Mouse (Mus musculus) hindbrain, embryonic 10.5 days (tissue): ENCODE data around the gene Gpc6. TPM values are rescaled to one million over a fixed set of nuclear protein-coding genes. Genes with fewer than 3 reads are reported as not detected.

Experiments used
- DNase-seq: peaks from one replicate; pipeline ENCODE4 v3.0.0-alpha.2; 2017; ENCODE audit warnings: low spot score
- H3K27ac ChIP-seq: fragments of 300-500 bp; sonication (generic); 2 replicates; pipeline ENCODE4 v1.5.1; 2016; ENCODE audit warnings: mild to moderate bottlenecking, moderate library complexity
- H3K27me3 ChIP-seq: fragments of 300-500 bp; sonication (generic); 2 replicates; pipeline ENCODE4 v1.6.1; 2016; ENCODE audit warnings: mild to moderate bottlenecking; ENCODE audit not compliant: poor library complexity, insufficient read depth, severe bottlenecking
- H3K36me3 ChIP-seq: fragments of 300-500 bp; sonication (generic); 2 replicates; pipeline ENCODE4 v1.6.1; 2016; ENCODE audit warnings: mild to moderate bottlenecking, moderate library complexity
- H3K4me1 ChIP-seq: fragments of 300-500 bp; sonication (generic); replicated peaks from 2 replicates; pipeline ENCODE4 v1.6.1; 2016; ENCODE audit warnings: mild to moderate bottlenecking
- H3K4me3 ChIP-seq: fragments of 300-500 bp; sonication (generic); 2 replicates; pipeline ENCODE4 v1.5.1; 2016; ENCODE audit warnings: mild to moderate bottlenecking, moderate library complexity
- H3K9me3 ChIP-seq: fragments of 300-500 bp; sonication (generic); 2 replicates; pipeline ENCODE4 v1.6.1; 2016; ENCODE audit warnings: mild to moderate bottlenecking, moderate library complexity
- WGBS: fragments of 180-500 bp; shearing (Covaris S2); methylation state at CpG from one replicate; pipeline ENCODE4 v1.1.7; 2016; 5-methylcytosine and 5-hydroxymethylcytosine counted together
- polyA plus RNA-seq: library from polyadenylated mRNA; unstranded; fragments of >200 nt; fragmentation: Nextera tagmentation; extraction: Ambion mirVana; gene quantifications from 2 replicates; pipeline ENCODE4 v1.2.1, GENCODE M21; 2016

Gene Gpc6
- polyA plus RNA-seq, 1 experiment from 2014 or later: 34.3 TPM

DNA sequence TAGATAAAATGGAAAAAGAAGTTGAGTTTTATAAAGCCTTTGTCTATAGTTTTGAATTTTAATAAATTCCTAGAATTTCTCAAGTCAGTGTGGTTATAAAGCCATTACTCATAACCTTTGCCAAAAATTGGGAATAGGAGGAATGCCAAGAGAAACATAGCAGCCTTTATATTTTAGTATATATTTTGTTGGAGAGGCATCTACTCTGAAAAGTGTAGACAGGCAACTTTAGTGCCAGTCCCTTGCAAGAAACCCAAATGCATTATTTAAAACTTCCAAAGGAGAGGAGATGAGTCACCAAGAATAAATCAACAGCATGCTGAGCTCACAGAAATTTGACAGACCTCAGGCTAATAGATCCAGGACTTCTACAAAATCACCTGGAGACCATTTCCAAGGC, 301.8 kb downstream of the Gpc6 start:
- Histone ChIP-seq H3K9me3 (no peaks in the 10 kb centered on the region), H3K27me3 (no peaks in the 10 kb centered on the region), H3K27ac (no peak overlapping the region), H3K36me3 (no peaks in the 10 kb centered on the region), H3K4me3 (no peak overlapping the region), H3K4me1 (no peaks in the 10 kb centered on the region; the same call in 1 of the 2 replicates)
- no peak for DNase-seq

DNA sequence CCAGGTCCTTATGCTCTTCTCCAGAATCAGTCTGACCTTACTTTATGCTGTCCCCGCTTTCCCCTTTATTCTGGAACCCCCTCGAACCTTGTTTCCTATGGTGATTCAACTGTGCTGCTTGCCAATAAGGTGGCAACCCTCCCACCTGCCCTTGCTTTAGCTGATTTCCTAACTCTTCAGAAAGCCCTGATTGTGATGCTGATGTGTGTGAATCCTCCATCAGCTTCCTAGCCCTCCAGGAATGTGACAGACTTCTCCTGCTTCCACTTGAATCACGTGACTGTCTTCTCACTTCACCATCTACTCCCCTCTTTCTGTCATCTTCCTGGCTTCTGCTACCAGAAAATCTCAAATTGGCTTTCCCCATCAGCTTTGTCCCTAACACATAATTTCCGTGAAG, 305.4 kb downstream of the Gpc6 start:
- no peaks in the 10 kb centered on the region; the same call in 1 of the 2 replicates for H3K4me1 ChIP-seq
- no peak overlapping the region for H3K4me3 ChIP-seq
- no peak overlapping the region for H3K27ac ChIP-seq
- no peak for DNase-seq
- H3K27me3 ChIP-seq: no peaks in the 10 kb centered on the region
- WGBS: 62% methylated on average over 4 of the region's 4 CpGs
- H3K9me3 ChIP-seq: no peaks in the 10 kb centered on the region
- no peaks in the 10 kb centered on the region for H3K36me3 ChIP-seq

DNA sequence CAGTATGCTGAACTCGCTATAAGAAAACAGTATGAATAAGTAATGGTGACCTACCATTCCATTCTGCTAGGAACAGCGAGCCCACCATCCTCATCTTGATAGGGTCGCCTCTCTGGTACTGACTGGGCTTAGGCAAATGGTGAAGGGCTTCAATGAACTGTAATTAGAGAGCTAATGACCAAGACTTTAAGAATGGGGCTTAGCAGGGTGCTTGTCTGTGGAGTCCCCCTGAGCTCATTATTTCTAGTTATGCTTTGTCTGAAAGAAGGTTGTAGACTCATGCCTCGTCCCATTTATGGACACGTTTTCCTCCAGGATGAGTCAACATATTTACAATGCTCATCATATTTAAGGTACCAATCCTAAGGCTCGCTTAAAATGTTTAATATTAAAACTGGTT, 313.1 kb downstream of the Gpc6 start:
- H3K27ac ChIP-seq: no peak overlapping the region
- H3K4me1 ChIP-seq: no peaks in the 10 kb centered on the region
- H3K4me3 ChIP-seq: no peak overlapping the region
- no peaks in the 10 kb centered on the region for H3K9me3 ChIP-seq
- 92% methylated on average over 6 of the region's 6 CpGs for WGBS
- no peaks in the 10 kb centered on the region for H3K36me3 ChIP-seq
- H3K27me3 ChIP-seq: no peaks in the 10 kb centered on the region
- DNase-seq: no peak

DNA sequence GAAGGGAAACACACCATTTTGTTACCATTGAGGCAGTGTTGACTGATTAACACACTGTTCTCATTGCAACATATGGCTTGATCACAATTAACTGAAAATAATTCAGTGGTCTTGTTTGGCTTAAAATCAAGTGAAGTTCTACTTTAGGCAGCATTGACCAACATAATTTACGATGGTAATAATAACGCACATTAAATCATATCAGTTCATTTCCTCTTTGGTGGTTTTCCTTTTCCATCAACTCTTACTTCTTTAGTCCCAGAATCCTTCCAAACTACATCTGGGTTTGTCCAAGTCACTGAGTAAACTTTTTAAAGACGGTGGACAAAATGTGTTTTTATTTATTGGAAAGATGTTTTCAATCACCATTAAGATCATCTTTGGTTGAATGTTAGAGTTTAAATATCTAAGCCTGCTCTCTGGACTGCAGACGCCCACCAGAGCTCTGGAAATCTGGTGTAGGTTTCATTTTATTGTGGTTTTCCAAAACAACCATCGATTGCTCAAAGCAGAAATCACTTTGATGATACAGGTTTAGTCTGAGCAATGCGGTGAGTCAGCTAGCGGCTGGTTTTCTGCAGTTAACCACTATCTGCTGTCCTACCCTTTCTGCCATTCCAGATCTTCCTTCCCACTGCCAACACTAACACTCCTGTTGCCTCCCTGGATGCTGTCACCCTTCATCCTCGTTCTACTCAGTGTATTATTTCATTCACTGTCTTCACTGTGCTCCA, 314.7 kb downstream of the Gpc6 start:
- Histone ChIP-seq H3K27me3 (no peaks in the 10 kb centered on the region), H3K9me3 (no peaks in the 10 kb centered on the region), H3K4me1 (no peaks in the 10 kb centered on the region), H3K27ac (no peak overlapping the region), H3K36me3 (no peaks in the 10 kb centered on the region), H3K4me3 (no peak overlapping the region)
- WGBS: 89% methylated on average over 8 of the region's 8 CpGs
- no peak for DNase-seq

- H3K27ac ChIP-seq: no peak overlapping the region
- no peaks in the 10 kb centered on the region for H3K36me3 ChIP-seq
- H3K4me1 ChIP-seq: no peaks in the 10 kb centered on the region
- no peak for DNase-seq
- WGBS: 89% methylated on average over 3 of the region's 3 CpGs
- H3K9me3 ChIP-seq: no peaks in the 10 kb centered on the region
- no peak overlapping the region for H3K4me3 ChIP-seq
- no peaks in the 10 kb centered on the region for H3K27me3 ChIP-seq
These were observed 320.5 kb downstream of the Gpc6 start for GRCm38 (mm10) chr14:117245631-117246030.

- 89% methylated on average over 4 of the region's 4 CpGs for WGBS
- no peak for DNase-seq
- Histone ChIP-seq H3K27ac (no peak overlapping the region), H3K36me3 (peaks cover 10% of the 10 kb centered on the region; the same call in 1 of the 2 replicates), H3K4me3 (no peak overlapping the region), H3K27me3 (no peaks in the 10 kb centered on the region), H3K4me1 (no peaks in the 10 kb centered on the region), H3K9me3 (no peaks in the 10 kb centered on the region)
These were observed 331.1 kb downstream of the Gpc6 start for GRCm38 (mm10) chr14:117256192-117256591.

DNA sequence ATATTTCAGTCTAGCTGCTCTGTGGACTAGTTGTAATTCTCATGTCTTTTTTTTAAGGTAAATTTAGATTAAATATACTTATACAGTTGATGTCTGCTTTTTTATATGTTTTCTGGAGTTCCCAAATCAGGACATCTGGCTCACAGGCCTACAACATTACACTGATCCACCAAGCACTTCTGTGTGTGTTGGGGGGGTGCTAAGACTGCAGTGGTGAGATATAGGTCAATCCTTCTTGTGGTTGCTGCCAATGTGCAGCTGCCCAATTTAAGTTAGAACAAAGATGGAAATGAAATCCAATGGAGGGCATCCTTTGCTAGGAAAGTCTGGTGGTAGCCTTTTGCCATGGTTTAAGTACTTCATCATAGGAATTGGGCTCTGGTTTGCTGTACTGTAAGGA, 340.5 kb downstream of the Gpc6 start:
- no peak overlapping the region for H3K4me3 ChIP-seq
- no peaks in the 10 kb centered on the region for H3K9me3 ChIP-seq
- H3K27me3 ChIP-seq: no peaks in the 10 kb centered on the region
- H3K36me3 ChIP-seq: no peaks in the 10 kb centered on the region
- DNase-seq: no peak
- no peak overlapping the region for H3K27ac ChIP-seq
- peaks cover 13% of the 10 kb centered on the region for H3K4me1 ChIP-seq

DNA sequence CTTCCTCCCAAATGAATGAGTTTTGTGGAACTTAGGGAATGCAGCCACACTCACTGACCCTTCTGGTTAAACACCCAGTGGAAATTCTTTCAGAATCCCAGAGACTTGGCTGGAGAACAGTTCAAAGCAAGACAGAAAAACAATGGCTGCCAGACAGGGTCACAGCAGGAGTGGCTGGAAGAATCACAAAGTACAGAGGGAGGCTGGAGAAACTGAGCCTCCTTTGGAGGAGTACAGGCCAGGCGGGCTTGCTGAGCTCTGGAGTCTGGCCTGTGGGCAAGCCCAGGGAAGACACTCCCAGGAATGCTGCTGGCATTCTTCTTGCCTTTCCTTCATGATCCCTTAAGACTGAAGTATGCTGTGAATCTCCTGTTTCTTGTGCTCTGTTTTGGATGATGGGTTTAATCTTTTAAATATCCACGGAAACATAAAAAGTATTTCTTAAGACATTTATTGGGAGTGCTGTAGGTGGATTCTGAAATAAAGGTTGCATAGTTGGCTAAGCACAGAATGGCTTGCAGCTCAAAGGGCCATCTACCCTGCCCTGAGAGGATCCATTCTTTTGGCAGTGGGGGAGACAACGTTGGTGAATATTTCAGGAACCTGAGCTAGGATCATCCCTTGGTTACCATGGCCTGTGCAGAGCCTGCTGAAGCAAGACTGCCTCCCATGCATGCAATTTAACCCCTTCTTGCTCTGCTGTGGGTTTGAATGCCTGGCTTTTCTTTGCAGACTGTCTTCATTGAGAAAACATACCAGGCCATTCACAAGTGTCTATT, 342.9 kb downstream of the Gpc6 start:
- 20% methylated on average over 3 of the region's 3 CpGs for WGBS
- peak; percentile 46 for DNase-seq
- H3K4me1 ChIP-seq: peaks cover 13% of the 10 kb centered on the region
- no peak overlapping the region for H3K4me3 ChIP-seq
- H3K27ac ChIP-seq: peak overlapping the region; percentile 75
- no peaks in the 10 kb centered on the region for H3K27me3 ChIP-seq
- H3K9me3 ChIP-seq: no peaks in the 10 kb centered on the region
- H3K36me3 ChIP-seq: no peaks in the 10 kb centered on the region

DNA sequence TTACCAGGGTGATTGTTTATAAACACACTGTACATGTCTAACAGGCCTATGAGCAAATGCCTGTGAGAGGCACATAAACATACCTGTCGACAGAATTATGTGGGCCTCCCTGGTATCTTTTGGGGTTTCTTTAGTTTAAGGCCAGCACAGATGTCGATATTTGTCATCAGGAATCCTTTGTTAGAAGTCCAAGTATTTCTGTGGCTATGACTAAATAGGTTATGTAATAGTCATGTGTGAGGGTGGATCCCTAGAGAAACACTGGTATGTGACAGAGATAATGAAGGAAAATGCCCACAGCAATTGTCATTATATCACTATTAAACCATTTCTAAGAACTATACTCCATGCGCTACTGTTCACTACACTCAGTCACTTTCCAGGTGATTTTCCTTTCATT, 358.5 kb downstream of the Gpc6 start:
- DNase-seq: no peak
- 97% methylated on average over 3 of the region's 3 CpGs for WGBS
- peaks cover 11% of the 10 kb centered on the region; the same call in 1 of the 2 replicates for H3K36me3 ChIP-seq
- no peaks in the 10 kb centered on the region for H3K27me3 ChIP-seq
- no peak overlapping the region for H3K4me3 ChIP-seq
- no peak overlapping the region for H3K27ac ChIP-seq
- H3K9me3 ChIP-seq: peaks cover 3% of the 10 kb centered on the region; the same call in 1 of the 2 replicates
- no peaks in the 10 kb centered on the region for H3K4me1 ChIP-seq

DNA sequence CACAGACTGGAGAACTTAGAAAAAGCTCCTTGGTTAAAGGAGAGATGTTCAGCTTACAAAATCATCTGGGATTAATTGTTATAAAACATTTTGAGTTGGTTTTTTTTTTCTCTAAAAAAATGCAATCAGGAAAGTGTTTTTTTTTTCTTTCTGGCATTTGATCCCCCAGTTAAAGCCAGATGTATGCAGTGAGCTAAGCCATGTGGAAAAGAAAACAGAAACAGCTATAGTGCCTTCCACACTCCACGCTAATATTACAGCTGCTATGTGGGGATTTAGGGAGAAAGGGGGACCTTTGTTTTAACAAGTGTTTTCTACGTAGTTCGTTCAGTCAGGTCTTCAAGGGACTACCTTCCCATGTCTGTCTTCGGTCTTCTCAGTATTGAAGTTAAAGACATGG, 368.6 kb downstream of the Gpc6 start:
- no peak overlapping the region for H3K4me3 ChIP-seq
- H3K36me3 ChIP-seq: no peaks in the 10 kb centered on the region
- peaks cover 7% of the 10 kb centered on the region; the same call in 1 of the 2 replicates for H3K4me1 ChIP-seq
- no peak overlapping the region for H3K27ac ChIP-seq
- H3K9me3 ChIP-seq: 0 out of 2 replicates have a peak, but pooled peaks cover 3% of the 10 kb centered on the region
- 77% methylated on average over 4 of the region's 4 CpGs for WGBS
- no peaks in the 10 kb centered on the region for H3K27me3 ChIP-seq
- DNase-seq: no peak

DNA sequence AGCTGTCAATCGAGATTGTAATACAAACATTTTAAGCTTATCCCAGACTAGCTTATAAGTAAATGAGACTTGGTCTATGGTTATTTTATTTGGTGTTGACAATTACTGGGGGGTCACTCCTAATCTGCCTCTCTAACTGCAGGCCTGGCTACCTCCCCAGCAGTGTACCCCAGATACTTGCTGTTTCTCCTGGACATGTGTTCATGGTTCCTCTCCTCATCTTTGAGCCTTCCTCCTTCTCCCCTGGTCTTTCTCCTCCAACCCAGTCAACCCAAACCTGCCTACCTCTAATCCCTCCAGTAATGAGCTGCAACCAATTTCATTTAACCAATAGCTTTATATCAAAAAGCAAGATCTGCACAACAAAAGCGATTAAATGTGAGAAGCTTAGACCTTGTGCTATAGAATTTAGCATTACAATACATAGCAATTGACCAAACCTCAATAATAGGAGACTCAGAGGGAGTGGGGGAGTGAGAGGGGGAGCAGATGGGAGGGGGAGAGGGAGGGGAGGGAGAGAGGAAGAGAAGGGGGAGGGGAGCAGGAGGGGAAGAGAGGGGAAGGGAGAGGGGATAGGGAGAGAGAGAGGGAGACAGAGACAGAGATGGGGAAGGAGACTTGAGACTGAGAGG, 371.2 kb downstream of the Gpc6 start:
- no peaks in the 10 kb centered on the region for H3K27me3 ChIP-seq
- no peaks in the 10 kb centered on the region for H3K36me3 ChIP-seq
- peaks cover 7% of the 10 kb centered on the region; the same call in 1 of the 2 replicates for H3K4me1 ChIP-seq
- H3K9me3 ChIP-seq: 0 out of 2 replicates have a peak, but pooled peaks cover 3% of the 10 kb centered on the region
- no peak overlapping the region for H3K4me3 ChIP-seq
- WGBS: 85% methylated on average over 2 of the region's 2 CpGs
- H3K27ac ChIP-seq: no peak overlapping the region
- no peak for DNase-seq

- Histone ChIP-seq H3K27me3 (no peaks in the 10 kb centered on the region), H3K4me3 (no peak overlapping the region), H3K27ac (no peak overlapping the region), H3K4me1 (peaks cover 18% of the 10 kb centered on the region), H3K36me3 (no peaks in the 10 kb centered on the region), H3K9me3 (no peaks in the 10 kb centered on the region)
- DNase-seq: no peak
- 90% methylated on average over 3 of the region's 3 CpGs for WGBS
These were observed 375.9 kb downstream of the Gpc6 start for GRCm38 (mm10) chr14:117301019-117301418.
